Mouse (Mus musculus): ENCODE results near the gene Vnn1.

Gene Vnn1

GRCm38 (mm10) chr10:23894601-23895349, at the start of gene Vnn1:
TSS of gene Vnn1 (plus strand) at chr10:23894688.
- no peak for ATAC-seq (ENCODE audit: low TSS enrichment)

GRCm38 (mm10) chr10:23851228-23851912, 43.1 kb upstream of the Vnn1 start, which contains the start of gene Vnn3:
TSS of gene Vnn3 (plus strand) at chr10:23851462.
- ATAC-seq (ENCODE audit: low TSS enrichment), result no peak

- ATAC-seq (ENCODE audit: low TSS enrichment), result no peak
Observed at GRCm38 (mm10) chr10:23852096-23852495, 42.4 kb upstream of the Vnn1 start.

GRCm38 (mm10) chr10:23864362-23865312, 29.9 kb upstream of the Vnn1 start:
- ATAC-seq (ENCODE audit: low TSS enrichment), result no peak

- ATAC-seq (ENCODE audit: low TSS enrichment), result no peak
Observed at GRCm38 (mm10) chr10:23880695-23881094, 13.8 kb upstream of the Vnn1 start.

- no peak for ATAC-seq (ENCODE audit: low TSS enrichment)
Observed at GRCm38 (mm10) chr10:23884910-23885309, 9.6 kb upstream of the Vnn1 start.

- no peak for ATAC-seq (ENCODE audit: low TSS enrichment)
Observed at GRCm38 (mm10) chr10:23886060-23886459, 8.4 kb upstream of the Vnn1 start.

GRCm38 (mm10) chr10:23892987-23893386, 1.5 kb upstream of the Vnn1 start:
- no peak for ATAC-seq (ENCODE audit: low TSS enrichment)

GRCm38 (mm10) chr10:23895376-23895775, 888 bp downstream of the Vnn1 start:
- ATAC-seq (ENCODE audit: low TSS enrichment), result no peak

GRCm38 (mm10) chr10:23901119-23901518, 6.6 kb downstream of the Vnn1 start:
- no peak for ATAC-seq (ENCODE audit: low TSS enrichment)

GRCm38 (mm10) chr10:23905661-23906060, 11.2 kb downstream of the Vnn1 start:
- ATAC-seq (ENCODE audit: low TSS enrichment), result no peak

GRCm38 (mm10) chr10:23920056-23920455, 25.6 kb downstream of the Vnn1 start, which contains the start of gene Taar1:
TSS of gene Taar1 (plus strand) at chr10:23920356.
- ATAC-seq (ENCODE audit: low TSS enrichment), result no peak

- no peak for ATAC-seq (ENCODE audit: low TSS enrichment)
Observed at GRCm38 (mm10) chr10:23922468-23922867, 28.0 kb downstream of the Vnn1 start.

GRCm38 (mm10) chr10:23923941-23924340, 29.5 kb downstream of the Vnn1 start:
- ATAC-seq (ENCODE audit: low TSS enrichment), result no peak

GRCm38 (mm10) chr10:23937613-23938012, 43.1 kb downstream of the Vnn1 start:
- no peak for ATAC-seq (ENCODE audit: low TSS enrichment)

- no peak for ATAC-seq (ENCODE audit: low TSS enrichment)
Observed at GRCm38 (mm10) chr10:23938312-23938711, 43.8 kb downstream of the Vnn1 start, which contains the start of gene Taar2. TSS of gene Taar2 (plus strand) at chr10:23938572.

GRCm38 (mm10) chr10:23942465-23942864, 48.0 kb downstream of the Vnn1 start:
- ATAC-seq (ENCODE audit: low TSS enrichment), result no peak

- no peak for ATAC-seq (ENCODE audit: low TSS enrichment)
Observed at GRCm38 (mm10) chr10:23948026-23948425, 53.5 kb downstream of the Vnn1 start.

GRCm38 (mm10) chr10:23949508-23950005, 55.1 kb downstream of the Vnn1 start, which contains the start of gene Taar3:
TSS of gene Taar3 (plus strand) at chr10:23949558.
- ATAC-seq (ENCODE audit: low TSS enrichment), result peak; percentile 65; the same call in 1 of the 2 replicates

- ATAC-seq (ENCODE audit: low TSS enrichment), result no peak
Observed at GRCm38 (mm10) chr10:23951714-23952113, 57.2 kb downstream of the Vnn1 start.

Data from frontal cortex, adult (tissue).